Mouse (Mus musculus) bone marrow macrophage, adult 2 months (primary cell): ENCODE results near the gene Swap70.

Source experiments
- CTCF ChIP-seq: IDR thresholded peaks from 2 replicates; pipeline ENCODE4 v1.5.1; 2012; ENCODE audit warnings: low read depth, mild to moderate bottlenecking, low read length, moderate library complexity
- POLR2A ChIP-seq: IDR thresholded peaks from 2 replicates; pipeline ENCODE4 v1.6.1; 2012; ENCODE audit warnings: mild to moderate bottlenecking, low read depth, low read length, borderline replicate concordance

GRCm38 (mm10) chr7:110302886-110303285 lies 81.4 kb downstream of the Swap70 start:
- TF ChIP-seq POLR2A (no peak), CTCF (no peak)
